Mouse (Mus musculus) midbrain, embryonic 12.5 days (tissue): ENCODE results near the gene Nfam1. TPM values are rescaled to one million over a fixed set of nuclear protein-coding genes. Genes with fewer than 3 reads are reported as not detected.

Experiments
- ATAC-seq: fragments of 200-750 bp; cut with Nextera tagmentation; 2 replicates; pipeline ENCODE4 v1.8.0; 2017; ENCODE audit warnings: low read depth, moderate TSS enrichment, moderate library complexity; ENCODE audit not compliant: low FRiP score
- H3K27ac ChIP-seq: fragments of 300-500 bp; sonication (generic); replicated peaks from 2 replicates; pipeline ENCODE4 v1.5.1; 2016; ENCODE audit warnings: mild to moderate bottlenecking
- H3K27me3 ChIP-seq: fragments of 300-500 bp; sonication (generic); 2 replicates; pipeline ENCODE4 v1.6.1; 2016; ENCODE audit warnings: mild to moderate bottlenecking
- H3K36me3 ChIP-seq: fragments of 300-500 bp; sonication (generic); 2 replicates; pipeline ENCODE4 v1.6.1; 2016
- H3K4me1 ChIP-seq: fragments of 300-500 bp; sonication (generic); 2 replicates; pipeline ENCODE4 v1.6.1; 2016
- H3K4me2 ChIP-seq: fragments of 300-500 bp; sonication (generic); replicated peaks from 2 replicates; pipeline ENCODE4 v1.6.1; 2016; ENCODE audit warnings: mild to moderate bottlenecking, moderate library complexity
- H3K4me3 ChIP-seq: fragments of 300-500 bp; sonication (generic); 2 replicates; pipeline ENCODE4 v1.5.1; 2016; ENCODE audit warnings: mild to moderate bottlenecking
- H3K9ac ChIP-seq: fragments of 300-500 bp; sonication (generic); replicated peaks from 2 replicates; pipeline ENCODE4 v1.6.1; 2016; ENCODE audit warnings: mild to moderate bottlenecking, moderate library complexity
- H3K9me3 ChIP-seq: fragments of 300-500 bp; sonication (generic); 2 replicates; pipeline ENCODE4 v1.6.1; 2016; ENCODE audit warnings: mild to moderate bottlenecking
- WGBS: fragments of 180-500 bp; shearing (Covaris S2); methylation state at CpG from one replicate; pipeline ENCODE4 v1.1.7; 2016; 5-methylcytosine and 5-hydroxymethylcytosine counted together
- polyA plus RNA-seq: library from polyadenylated mRNA; unstranded; fragments of >200 nt; fragmentation: Nextera tagmentation; extraction: Ambion mirVana; gene quantifications from 2 replicates; pipeline ENCODE4 v1.2.1, GENCODE M21; 2016

The Nfam1 gene
- polyA plus RNA-seq, 1 experiment from 2014 or later = 4.2 TPM

- no peak overlapping the region for H3K4me3 ChIP-seq
- ATAC-seq = no peak
- no peak overlapping the region for H3K9ac ChIP-seq
- H3K36me3 ChIP-seq = no peaks in the 10 kb centered on the region
- 4% methylated on average over 8 of the region's 8 CpGs for WGBS
- H3K27me3 ChIP-seq = peaks cover 66% of the 10 kb centered on the region
- H3K4me2 ChIP-seq = no peak overlapping the region
- H3K4me1 ChIP-seq = peaks cover 50% of the 10 kb centered on the region
- no peak overlapping the region for H3K27ac ChIP-seq
- H3K9me3 ChIP-seq = no peaks in the 10 kb centered on the region
Observed at GRCm38 (mm10) chr15:83037755-83038483, 4.8 kb upstream of the Nfam1 start.

GRCm38 (mm10) chr15:83036900-83037519, 3.9 kb upstream of the Nfam1 start:
- WGBS = 86% methylated on average over 14 of the region's 14 CpGs
- Histone ChIP-seq H3K9ac (no peak overlapping the region), H3K9me3 (no peaks in the 10 kb centered on the region), H3K27ac (no peak overlapping the region), H3K36me3 (no peaks in the 10 kb centered on the region), H3K4me1 (peaks cover 50% of the 10 kb centered on the region), H3K4me2 (no peak overlapping the region), H3K4me3 (no peak overlapping the region), H3K27me3 (peaks cover 75% of the 10 kb centered on the region)
- no peak for ATAC-seq

GRCm38 (mm10) chr15:83036089-83036488, 3.0 kb upstream of the Nfam1 start:
- 60% methylated on average over 7 of the region's 7 CpGs for WGBS
- Histone ChIP-seq H3K4me3 (no peak overlapping the region), H3K27ac (no peak overlapping the region), H3K4me1 (peaks cover 54% of the 10 kb centered on the region), H3K4me2 (no peak overlapping the region), H3K36me3 (no peaks in the 10 kb centered on the region), H3K27me3 (peaks cover 83% of the 10 kb centered on the region), H3K9me3 (no peaks in the 10 kb centered on the region), H3K9ac (no peak overlapping the region)
- no peak for ATAC-seq

GRCm38 (mm10) chr15:83034275-83034977, 1.3 kb upstream of the Nfam1 start:
- Histone ChIP-seq H3K27me3 (peaks cover 74% of the 10 kb centered on the region), H3K36me3 (no peaks in the 10 kb centered on the region), H3K9me3 (no peaks in the 10 kb centered on the region), H3K4me1 (peaks cover 59% of the 10 kb centered on the region), H3K27ac (0 out of 2 replicates have a peak overlapping the region, but pooled peaks have one; percentile 0), H3K4me3 (no peak overlapping the region), H3K4me2 (peak overlapping the region; percentile 38), H3K9ac (no peak overlapping the region)
- peak; percentile 10 for ATAC-seq
- 4% methylated on average over 17 of the region's 17 CpGs for WGBS

- Histone ChIP-seq H3K27ac (peak overlapping the region; percentile 76), H3K4me2 (no peak overlapping the region), H3K4me3 (no peak overlapping the region), H3K27me3 (peaks cover 66% of the 10 kb centered on the region), H3K9ac (no peak overlapping the region), H3K4me1 (peaks cover 60% of the 10 kb centered on the region), H3K9me3 (no peaks in the 10 kb centered on the region), H3K36me3 (no peaks in the 10 kb centered on the region)
- 58% methylated on average over 4 of the region's 4 CpGs for WGBS
- ATAC-seq = no peak
Observed at GRCm38 (mm10) chr15:83030884-83031283, 2.2 kb downstream of the Nfam1 start.

GRCm38 (mm10) chr15:83029725-83030718, 3.1 kb downstream of the Nfam1 start:
- Histone ChIP-seq H3K36me3 (no peaks in the 10 kb centered on the region), H3K4me1 (peaks cover 66% of the 10 kb centered on the region), H3K9ac (peak overlapping the region; percentile 42; the same call in 1 of the 2 replicates), H3K4me2 (peak overlapping the region; percentile 7), H3K27me3 (peaks cover 67% of the 10 kb centered on the region), H3K9me3 (no peaks in the 10 kb centered on the region), H3K27ac (peak overlapping the region; percentile 76), H3K4me3 (no peak overlapping the region)
- WGBS = 15% methylated on average over 11 of the region's 11 CpGs
- ATAC-seq = peak; percentile 70

GRCm38 (mm10) chr15:83026129-83026528, 7.0 kb downstream of the Nfam1 start:
- H3K4me1 ChIP-seq = peaks cover 45% of the 10 kb centered on the region
- peaks cover 57% of the 10 kb centered on the region for H3K27me3 ChIP-seq
- H3K36me3 ChIP-seq = no peaks in the 10 kb centered on the region
- 57% methylated on average over 8 of the region's 8 CpGs for WGBS
- no peak overlapping the region for H3K27ac ChIP-seq
- no peaks in the 10 kb centered on the region for H3K9me3 ChIP-seq
- H3K4me3 ChIP-seq = no peak overlapping the region
- H3K9ac ChIP-seq = 0 out of 2 replicates have a peak overlapping the region, but pooled peaks have one; percentile 0
- H3K4me2 ChIP-seq = no peak overlapping the region
- ATAC-seq = no peak

GRCm38 (mm10) chr15:83025041-83025760, 7.9 kb downstream of the Nfam1 start:
- H3K36me3 ChIP-seq = no peaks in the 10 kb centered on the region
- WGBS = 22% methylated on average over 25 of the region's 25 CpGs

GRCm38 (mm10) chr15:83022947-83023346, 10.2 kb downstream of the Nfam1 start:
- Histone ChIP-seq H3K27ac (no peak overlapping the region), H3K27me3 (peaks cover 67% of the 10 kb centered on the region), H3K9ac (no peak overlapping the region), H3K4me3 (no peak overlapping the region), H3K4me1 (peaks cover 34% of the 10 kb centered on the region), H3K9me3 (0 out of 2 replicates have a peak, but pooled peaks cover 4% of the 10 kb centered on the region), H3K4me2 (no peak overlapping the region), H3K36me3 (no peaks in the 10 kb centered on the region)
- WGBS = 29% methylated on average over 8 of the region's 8 CpGs
- no peak for ATAC-seq

More at GRCm38 (mm10) chr15:83025041-83025760, 7.9 kb downstream of the Nfam1 start:
- Histone ChIP-seq H3K4me2 (no peak overlapping the region), H3K4me3 (no peak overlapping the region), H3K4me1 (peaks cover 38% of the 10 kb centered on the region), H3K27ac (no peak overlapping the region), H3K27me3 (peaks cover 57% of the 10 kb centered on the region), H3K9me3 (no peaks in the 10 kb centered on the region), H3K9ac (no peak overlapping the region)
- no peak for ATAC-seq

- H3K9ac ChIP-seq = peak overlapping the region; percentile 24; the same call in 1 of the 2 replicates
- 8% methylated on average over 15 of the region's 15 CpGs for WGBS
- no peaks in the 10 kb centered on the region for H3K36me3 ChIP-seq
- H3K27ac ChIP-seq = peak overlapping the region; percentile 46; the same call in 1 of the 2 replicates
- no peak overlapping the region for H3K4me3 ChIP-seq
- peaks cover 28% of the 10 kb centered on the region for H3K4me1 ChIP-seq
- H3K9me3 ChIP-seq = no peaks in the 10 kb centered on the region
- H3K4me2 ChIP-seq = peak overlapping the region; percentile 28
- H3K27me3 ChIP-seq = peaks cover 75% of the 10 kb centered on the region
- ATAC-seq = peak; percentile 83
Observed at GRCm38 (mm10) chr15:83010990-83011664, 22.0 kb downstream of the Nfam1 start.
